Mouse (Mus musculus): ENCODE data around the gene Pde6b.

Pde6b gene

DNA sequence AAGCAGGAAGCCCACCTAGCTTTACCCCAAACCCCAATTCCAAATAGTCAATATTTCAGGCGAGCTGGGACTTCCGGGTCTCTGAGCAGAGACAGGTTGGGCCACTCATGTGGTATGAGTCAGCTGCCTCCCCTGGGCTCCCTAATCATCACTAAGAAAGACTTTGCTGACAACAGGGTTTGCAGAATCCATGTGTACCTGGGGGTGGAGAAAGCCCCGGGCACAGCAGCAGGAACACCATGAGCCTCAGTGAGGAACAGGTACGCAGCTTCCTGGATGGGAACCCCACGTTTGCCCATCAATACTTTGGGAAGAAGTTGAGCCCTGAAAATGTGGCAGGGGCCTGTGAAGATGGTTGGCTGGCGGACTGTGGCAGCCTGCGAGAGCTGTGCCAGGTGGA lies at the start of gene Pde6b:
Gene Pde6b, plus strand, starts transcription at position 191 of the 400 bp plus-strand sequence.
- no peak for DNase-seq (ENCODE audit: low spot score)

DNA sequence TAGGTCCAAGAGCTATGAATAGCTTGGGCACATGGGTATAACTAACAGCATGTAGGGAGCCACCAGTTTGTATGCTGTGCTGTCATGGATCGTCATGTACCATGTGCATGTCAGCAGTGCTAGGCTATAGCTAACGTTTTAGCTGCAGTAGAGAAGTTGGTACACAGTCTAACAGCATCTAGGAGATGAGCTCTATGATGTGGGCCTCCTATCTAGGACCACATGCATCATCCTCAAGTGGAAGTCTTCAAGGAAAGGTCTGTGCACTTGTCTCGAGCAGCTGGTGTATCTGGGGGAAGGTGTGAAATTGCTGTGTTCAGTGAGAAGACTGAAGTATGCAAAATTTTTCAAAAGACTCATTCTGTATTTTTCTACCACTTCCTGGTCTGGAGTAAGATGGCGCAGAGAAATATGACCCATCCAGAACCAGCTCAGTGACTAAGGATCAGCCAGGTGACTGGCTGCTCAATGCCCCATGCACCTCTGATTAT lies 44.5 kb upstream of the Pde6b start:
- no peak for DNase-seq (ENCODE audit: low spot score)

DNA sequence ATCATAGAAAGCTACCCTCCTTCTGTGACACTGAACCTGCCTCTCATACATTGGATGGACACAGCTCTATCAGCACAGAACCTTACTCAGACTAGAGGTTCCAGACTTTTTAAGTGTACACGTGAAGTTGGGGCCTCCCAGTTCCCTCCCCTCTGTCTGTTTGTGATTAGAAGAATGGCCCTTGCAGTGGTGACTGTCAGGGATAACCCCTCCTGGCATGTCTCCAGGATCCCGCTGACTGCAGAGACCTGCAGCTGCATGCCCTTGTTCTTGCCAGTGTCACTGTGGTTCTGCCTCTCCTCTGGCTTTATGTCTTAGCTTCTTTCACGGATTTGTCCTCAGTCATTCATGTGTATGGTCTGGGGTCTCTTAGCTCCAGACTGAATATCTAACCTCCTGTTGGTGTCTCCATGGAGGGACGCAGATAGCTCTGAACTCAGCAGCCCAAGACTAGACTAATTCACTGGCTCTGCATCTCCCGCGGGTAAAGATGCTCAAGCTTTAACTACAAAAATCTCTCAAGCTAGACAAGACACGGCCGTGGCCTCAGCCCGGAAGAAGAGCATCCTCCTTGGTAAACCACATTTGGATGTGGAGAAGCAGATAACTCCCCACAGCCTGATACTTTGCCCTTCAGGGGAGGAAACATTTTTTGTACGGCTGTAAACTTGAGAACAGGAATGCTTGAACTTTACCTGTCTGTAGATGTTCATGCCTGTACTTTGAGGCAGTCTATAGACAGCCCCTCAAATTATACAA lies 42.7 kb upstream of the Pde6b start:
- no peak for DNase-seq (ENCODE audit: low spot score)

DNA sequence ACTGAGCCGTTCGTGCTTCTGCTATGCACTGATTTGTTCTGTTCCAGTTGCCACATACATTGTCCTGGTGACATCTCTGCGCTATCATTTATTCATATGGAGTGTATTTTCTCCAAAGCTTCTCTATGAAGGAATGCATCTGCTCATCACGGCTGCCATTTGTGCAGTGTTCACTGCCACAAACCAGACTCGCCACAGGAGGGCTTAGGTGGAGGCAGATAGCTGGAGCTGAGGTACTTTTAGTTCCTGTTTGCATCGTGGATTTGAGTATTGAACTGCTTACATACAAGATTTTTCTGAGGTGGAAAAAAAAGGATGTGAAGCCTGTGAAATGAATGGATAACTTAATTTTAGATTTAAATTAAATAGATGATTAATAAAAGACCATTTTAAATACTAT lies 40.3 kb upstream of the Pde6b start:
- no peak for DNase-seq (ENCODE audit: low spot score)

DNA sequence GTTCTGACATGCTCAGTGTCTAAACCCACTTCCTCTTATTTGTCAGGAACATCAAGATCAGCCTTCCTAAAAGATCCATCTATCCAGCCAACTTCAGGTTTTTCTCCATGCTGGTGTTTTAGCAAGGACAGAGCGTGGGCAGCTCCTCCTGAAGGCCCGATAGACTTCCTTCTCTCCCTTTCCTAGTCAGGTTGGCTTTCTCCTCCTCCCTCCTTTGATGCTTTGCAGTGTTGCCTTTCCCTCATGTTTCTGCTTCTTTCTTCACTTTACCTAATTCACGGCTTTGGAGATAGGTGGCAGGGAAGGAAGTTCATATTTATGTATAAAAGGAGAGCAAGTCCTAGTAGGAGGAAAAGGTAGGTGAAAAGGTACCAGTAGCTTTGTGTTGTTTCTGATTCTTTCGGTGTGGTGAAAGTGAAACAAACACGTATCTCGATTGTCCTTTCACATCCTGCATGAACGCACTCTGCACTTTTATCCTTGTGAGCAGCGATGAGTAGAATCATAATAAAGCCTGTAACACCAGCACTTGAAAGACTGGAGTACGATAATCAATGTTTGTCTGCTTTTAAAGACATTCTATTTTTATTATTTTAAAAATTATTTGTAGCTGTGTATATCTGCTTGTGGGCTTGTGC lies 38.6 kb upstream of the Pde6b start:
- no peak for DNase-seq (ENCODE audit: low spot score)

DNA sequence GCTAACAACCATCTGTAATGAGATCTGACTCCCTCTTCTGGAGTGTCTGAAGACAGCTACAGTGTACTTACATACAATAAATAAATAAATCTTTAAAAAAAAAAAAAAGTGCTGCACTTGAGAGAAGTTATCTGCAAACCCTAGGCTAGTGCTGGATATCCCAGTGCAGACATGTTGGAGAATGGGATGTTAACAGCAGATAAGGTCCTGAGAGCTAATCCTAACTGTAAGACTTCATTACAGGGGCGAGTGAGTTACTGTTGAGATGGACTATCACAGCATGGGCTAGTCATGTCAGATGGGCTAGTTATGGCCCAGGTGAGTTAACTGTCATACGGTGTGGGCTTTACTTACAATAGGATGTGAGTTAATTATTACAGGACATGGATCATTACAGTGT lies 34.1 kb upstream of the Pde6b start:
- DNase-seq (ENCODE audit: low spot score) = no peak

DNA sequence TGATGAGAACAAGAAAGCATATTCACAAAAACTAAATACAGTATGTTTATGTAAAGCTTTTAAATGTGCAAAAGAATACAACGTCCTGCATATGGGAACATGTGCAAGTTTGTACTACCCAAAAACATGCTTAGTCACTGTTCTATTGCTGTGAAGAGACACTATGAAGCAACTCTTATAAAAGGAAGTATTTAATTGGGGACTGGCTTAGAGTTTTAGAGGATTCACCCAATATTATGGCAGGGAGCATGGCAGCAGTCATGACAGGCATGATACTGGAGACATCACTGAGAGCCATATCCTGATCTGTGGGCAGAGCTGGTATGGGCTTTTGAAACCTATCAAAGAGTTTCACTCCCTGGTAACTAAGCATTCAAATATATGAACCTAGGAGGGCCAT lies 30.3 kb upstream of the Pde6b start:
- no peak for DNase-seq (ENCODE audit: low spot score)

DNA sequence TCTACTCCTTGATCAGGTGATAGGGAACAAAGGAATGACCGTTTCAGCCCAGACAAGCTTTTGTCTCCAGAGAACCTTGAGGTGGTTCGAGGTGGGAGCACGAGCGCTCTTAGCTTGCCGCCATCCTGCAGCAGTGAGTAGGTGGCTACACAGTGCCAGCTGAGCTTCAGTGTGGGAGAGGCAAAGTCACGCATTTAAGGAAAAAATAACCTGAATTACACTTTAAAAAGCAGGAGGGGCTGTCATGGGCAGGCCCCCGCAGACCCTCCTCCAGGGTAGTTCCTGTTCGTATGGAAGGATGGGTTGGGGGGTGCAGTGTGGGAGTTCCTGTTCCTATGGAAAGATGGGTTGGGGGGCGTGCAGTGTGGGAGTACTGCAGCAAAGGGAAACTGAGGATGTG lies 28.7 kb upstream of the Pde6b start:
- DNase-seq (ENCODE audit: low spot score) = no peak

DNA sequence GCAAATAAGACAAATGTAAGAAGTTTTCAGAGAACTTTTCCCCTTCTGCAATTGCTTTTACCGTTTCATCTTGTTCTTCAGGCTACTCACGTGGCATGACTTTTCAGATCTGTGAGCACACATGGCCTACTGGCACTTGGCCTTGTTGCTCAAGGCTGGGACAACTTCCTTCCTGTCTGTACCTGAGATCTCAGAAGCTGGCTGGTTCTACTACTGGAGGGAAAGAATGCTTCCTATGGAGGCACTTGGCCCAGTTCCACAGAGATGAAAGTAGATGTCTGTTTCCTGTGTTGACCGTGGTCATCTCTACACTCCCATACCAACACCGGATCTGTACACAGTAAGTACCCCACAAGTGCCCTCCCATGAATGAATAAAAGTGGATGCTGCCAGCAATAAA lies 28.0 kb upstream of the Pde6b start:
- DNase-seq (ENCODE audit: low spot score) = no peak

DNA sequence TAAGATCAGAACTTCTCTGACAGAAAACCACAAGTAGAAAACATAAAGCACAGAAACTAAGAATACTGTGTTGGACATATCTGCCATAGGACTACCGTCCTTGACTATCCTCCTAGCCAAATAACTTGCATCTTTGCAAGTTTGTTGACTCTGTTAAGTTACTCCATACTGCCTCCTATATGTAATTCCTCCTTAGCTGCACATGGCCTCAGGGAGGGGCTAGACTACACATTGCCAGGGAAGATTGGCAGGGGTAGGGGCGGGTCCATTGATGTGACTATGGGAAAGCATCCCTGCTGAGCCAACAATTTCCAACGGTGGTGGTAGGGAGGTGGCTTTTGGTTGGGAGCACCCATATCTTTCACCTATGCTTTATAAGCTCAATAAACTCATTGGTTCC lies 25.9 kb upstream of the Pde6b start:
- DNase-seq (ENCODE audit: low spot score) = no peak

DNA sequence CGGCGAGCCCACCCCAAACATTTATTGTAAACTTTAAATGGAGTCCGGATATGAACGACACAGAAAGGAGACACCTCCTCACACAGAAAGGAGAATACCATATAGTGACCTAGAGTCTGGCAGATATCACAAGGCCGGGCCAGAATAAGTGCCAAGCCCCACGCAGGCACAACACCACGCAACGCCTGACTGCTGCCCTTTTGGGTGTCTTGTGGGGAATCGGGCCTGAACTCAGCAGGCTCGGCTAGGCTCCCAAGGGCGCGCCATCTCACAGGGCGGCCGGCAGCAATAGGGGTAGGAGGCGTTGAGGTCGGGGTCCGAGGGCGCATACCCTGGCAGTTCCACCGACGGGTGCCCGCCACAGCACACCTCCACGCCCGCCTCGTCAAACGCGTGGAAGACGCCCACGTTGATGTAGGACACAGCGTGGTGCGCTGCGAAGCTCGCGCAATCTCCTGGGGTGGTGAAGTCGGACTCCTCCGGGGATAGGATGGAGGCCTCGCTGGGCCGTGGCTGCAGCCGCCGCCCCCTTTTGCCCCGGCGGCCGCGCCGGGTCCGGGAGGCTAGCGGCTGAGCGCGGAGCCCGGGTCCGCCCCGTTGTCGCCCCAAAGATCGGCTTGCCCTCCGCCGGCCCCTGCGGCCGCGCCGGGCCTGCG lies 21.7 kb upstream of the Pde6b start:
- no peak for DNase-seq (ENCODE audit: low spot score)

DNA sequence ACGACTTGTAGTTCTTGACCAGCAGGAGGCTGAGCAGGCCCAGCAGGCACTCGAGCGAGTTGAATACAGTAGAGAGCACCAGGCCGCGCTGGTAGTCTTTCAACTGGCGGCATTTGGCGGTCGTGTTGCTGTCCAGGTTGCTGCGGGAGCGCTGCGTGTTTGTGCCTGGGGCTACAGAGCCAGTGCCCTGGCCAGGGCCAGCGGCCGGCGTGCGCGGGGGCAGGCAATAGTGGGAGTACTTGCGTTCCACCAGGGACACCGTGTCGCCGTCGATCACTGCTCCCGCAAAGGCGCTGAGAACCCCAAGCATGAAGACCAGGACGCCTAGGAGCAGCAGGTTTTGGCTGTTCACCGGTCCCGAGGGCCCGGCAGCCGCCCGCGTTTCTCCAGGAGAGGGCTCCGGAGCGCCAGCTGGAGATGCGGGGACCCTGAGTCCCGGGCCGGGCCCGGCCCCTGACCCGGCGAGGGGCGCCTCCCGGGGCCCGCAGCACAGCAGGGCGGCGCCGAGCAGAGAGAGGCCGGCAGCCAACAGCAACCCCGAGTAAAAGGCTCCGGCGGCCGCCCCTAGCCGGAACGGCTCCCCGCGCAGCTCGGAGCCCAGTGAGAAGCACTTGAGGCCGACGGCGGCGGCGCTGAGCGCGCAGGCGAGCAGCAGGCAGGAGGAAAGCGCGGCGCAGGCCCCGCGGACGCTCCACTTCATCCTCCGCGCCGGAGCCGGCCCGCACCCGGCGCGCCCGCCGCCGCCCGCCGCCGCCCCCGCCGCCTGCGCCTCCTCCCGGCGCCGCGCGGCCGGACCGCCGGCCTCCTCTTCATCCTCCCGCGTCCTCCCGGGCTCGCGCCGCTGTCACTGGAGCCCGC lies 21.0 kb upstream of the Pde6b start:
- DNase-seq (ENCODE audit: low spot score) = no peak

DNA sequence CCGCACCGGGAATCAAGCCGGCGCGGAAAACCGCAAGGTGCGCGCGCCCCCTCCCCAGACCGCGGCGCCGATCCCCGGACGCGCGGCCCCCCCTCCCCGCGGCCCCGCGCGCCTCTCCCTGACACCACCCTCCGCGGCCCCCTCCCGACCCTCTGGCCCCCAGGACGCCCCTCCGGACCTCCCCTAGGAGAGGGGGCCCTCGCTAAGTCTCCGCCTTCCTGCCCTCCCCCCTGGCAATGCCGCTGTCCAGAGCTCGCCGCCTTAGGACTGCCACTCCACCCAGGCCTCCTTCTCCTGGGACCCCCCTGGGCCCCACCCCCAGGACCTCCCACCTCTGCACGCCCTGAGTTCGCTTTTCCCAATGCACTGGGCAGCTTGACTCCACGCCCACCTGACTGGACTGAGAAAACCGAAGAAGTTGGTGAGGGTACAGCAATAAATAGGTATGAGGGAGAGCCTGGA lies 20.3 kb upstream of the Pde6b start, which contains the start of gene Gm42517:
Gene Gm42517, minus strand, starts transcription at position 52 of the 462 bp plus-strand sequence.
- DNase-seq (ENCODE audit: low spot score) = no peak

DNA sequence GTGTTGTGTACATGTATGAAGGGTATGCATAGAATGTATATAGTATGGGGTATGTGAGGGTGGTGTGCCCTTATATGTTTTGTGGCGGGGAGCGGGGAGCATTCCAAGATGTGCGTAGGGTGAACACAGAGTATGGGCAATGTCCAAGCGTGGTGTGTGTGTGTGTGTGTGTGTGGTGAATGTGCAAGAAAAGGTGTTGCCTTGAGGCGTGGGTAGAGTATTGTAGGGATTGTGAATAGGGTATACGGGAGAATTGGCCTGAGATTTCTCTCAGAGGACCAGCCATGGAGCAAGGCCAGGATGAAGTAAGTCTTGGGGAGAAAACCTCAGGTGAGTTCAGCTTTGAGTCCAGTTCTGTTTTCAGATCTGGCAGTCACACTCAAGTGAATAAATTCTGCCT lies 19.7 kb upstream of the Pde6b start:
- no peak for DNase-seq (ENCODE audit: low spot score)

DNA sequence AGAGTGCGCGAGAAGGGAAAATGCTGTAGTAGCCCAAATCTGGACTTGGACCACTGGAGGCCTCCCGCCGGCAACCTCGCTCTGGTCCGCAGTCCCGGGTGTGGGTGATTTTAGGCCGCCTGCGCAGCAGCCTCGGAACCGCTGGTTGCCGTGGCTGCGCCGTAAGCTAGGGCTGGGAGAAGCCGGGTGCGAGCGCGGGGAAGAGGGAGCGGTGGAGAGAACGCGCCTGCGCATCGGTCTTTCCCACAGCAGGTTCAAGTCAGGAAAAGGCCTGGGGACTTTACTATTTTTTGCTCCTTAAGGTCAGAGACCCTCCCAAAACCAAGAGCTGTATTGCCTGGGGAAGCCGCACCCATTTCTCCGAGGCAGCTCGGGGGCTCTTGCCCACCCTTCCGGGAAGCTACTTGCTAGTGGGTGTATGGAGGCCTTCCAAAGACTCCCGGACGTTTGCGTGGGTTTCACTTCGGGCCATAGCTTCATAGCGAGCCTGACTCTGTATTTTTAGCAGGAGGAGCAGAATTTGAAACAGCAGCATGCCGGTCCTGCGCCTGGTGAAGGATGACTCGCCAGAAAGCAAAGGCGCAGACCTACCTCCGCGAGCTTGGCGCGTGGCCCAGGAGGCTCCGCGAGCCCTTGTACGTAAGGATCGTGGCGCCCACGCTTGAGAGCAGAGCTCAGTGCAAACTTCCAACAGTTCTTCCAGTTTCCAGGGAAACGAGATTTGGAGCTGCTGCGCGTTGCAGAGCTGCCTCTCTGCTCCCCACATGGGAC lies 19.2 kb upstream of the Pde6b start:
- no peak for DNase-seq (ENCODE audit: low spot score)

DNA sequence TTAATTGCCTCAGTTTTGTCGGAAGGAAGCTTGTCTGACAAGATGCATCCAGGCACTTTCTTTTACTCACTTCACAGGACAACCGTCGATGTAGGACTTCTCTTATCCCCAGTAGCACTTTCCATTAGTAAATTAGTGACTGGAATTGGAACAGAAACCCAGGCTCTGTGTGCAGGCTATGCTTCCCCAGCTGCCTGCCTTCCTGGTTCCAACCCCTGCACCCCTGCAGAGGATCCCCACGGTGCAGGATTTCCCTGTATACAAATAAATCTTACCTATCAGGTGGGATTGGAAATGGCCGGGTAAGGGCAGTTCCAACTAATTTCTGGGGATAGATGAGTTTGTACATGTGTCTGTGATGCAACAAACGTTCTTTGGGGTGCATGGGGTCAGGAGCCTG lies 18.2 kb upstream of the Pde6b start:
- DNase-seq (ENCODE audit: low spot score) = no peak

DNA sequence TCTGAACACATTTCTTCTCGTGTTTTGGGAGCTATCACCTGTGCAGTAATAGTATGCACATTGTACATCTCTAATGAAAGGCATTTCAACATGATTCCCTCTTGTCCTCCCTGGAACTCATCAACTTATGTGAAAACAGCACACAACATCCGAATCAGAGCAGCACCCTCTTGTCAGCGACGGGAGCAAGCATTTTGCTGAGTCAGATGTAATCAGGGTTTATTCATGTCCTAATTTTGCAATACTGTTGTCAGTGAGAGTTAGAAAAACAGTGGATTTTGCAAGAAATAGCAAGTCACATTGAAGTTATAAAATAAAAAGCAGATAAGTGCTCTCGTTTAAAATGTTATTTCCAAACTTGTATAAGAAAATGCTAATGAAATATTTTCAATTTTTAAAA lies 14.1 kb upstream of the Pde6b start:
- DNase-seq (ENCODE audit: low spot score) = no peak

DNA sequence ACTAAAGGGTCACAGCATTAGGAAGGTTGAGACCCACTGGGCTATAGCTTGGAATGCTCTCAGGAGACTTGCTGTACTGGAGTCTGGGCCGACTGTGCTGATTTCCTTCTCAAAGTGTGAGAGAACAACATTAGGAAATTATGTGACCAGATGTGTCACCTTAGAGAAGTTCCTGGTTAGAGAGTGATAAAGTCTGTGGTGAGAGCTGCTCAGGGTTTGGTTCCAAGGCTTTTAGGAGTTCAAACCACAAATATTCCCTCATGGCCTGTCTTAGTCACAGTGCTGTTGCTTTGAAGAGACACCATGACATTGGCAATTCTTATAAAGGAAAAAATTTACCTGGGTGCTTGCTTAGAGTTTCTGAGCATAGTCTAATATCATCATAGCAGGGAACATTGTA lies 12.1 kb upstream of the Pde6b start:
- no peak for DNase-seq (ENCODE audit: low spot score)

DNA sequence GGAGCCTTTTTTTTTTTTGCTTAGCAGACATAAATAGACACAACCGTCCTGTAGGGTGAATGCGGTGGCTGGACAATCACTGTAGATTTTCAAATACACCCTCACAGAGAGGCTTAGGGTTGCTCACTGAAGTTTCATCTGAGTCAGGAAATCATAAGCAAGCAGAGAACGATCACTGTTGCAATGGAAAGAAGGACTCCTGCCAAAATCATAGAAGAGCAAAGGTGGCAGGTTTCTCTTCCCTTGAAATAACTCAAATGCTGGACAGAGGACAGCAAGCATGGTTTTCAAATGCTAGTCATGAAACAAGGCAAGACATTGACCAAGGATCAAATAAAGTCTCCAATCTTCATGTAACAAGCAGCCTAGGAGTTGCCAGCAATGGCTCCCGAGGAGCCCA lies 9.8 kb upstream of the Pde6b start:
- DNase-seq (ENCODE audit: low spot score) = no peak

DNA sequence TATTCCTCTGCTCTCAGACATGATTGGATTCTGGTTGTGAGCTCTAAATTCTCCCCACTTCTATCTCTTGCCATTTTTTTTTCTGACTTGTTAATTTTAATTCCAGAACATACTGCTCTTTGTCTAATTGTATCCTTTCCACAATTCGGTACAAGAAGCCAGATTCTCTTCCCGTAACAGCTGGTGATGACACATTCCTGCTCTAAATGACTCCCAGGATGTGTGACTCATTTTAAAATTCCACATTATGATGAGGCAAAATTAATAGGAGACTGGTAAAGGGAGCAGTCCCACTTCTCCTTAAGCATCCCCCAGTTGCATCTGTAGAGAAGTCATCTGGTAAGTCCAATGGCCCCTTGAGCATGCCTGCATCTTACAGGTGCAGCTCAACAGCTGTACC lies 2.6 kb upstream of the Pde6b start:
- no peak for DNase-seq (ENCODE audit: low spot score)

DNA sequence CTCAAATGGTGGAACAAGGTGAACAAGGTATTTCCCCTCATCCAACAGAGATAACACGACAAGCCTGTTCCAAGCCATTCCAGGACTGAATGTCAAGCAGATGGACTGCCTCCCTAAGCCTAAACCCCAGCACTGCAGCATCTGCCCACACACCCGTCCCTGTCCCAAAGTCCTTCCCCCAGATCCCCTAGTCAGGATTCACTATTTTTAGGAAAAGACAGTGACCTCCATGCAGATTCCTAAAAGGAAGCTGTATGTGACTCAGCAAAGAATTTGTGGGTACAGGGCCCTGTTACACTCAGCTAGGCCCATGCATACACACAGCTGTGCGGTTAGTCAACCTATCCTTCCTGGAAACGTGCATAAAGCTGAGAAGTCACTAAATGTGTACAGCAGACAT lies 1.7 kb upstream of the Pde6b start:
- DNase-seq (ENCODE audit: low spot score) = no peak

Data from urinary bladder, postnatal 10 days (tissue).